Mouse (Mus musculus): ENCODE results near the gene B4gat1.

- no peak for TF ChIP-seq CTCF (IDR thresholded peaks at IDR 0.05; ENCODE audit: extremely low read depth, insufficient read depth, insufficient read length, insufficient replicate concordance)
- TF ChIP-seq POLR2A (IDR thresholded peaks at IDR 0.05; ENCODE audit: low read depth, low read length), result no peak
Measured at GRCm38 (mm10) chr19:5062041-5062440, 23.4 kb downstream of the B4gat1 start.
